Mouse (Mus musculus): ENCODE results near the gene Exosc3.
"Not testable (repeated sequence)": the region's sequence is repeated elsewhere in the genome, so short reads cannot be mapped to it uniquely, and the experiment has no call there.

Gene Exosc3

GRCm38 (mm10) chr4:45342286-45343155, at the start of gene Exosc3:
TSS of gene Exosc3 (minus strand) at chr4:45342732.
- in situ Hi-C loops (cut with MboI, MseI): no loop called here

GRCm38 (mm10) chr4:45392099-45392498, 49.6 kb upstream of the Exosc3 start:
- in situ Hi-C loops (cut with MboI, MseI): no loop called here

- in situ Hi-C loops (cut with MboI, MseI): not testable (repeated sequence)
Observed at GRCm38 (mm10) chr4:45387296-45387695, 44.8 kb upstream of the Exosc3 start.

- in situ Hi-C loops (cut with MboI, MseI): not testable (repeated sequence)
Observed at GRCm38 (mm10) chr4:45382133-45382532, 39.6 kb upstream of the Exosc3 start.

GRCm38 (mm10) chr4:45380903-45381580, 38.5 kb upstream of the Exosc3 start:
- in situ Hi-C loops (cut with MboI, MseI): not testable (repeated sequence)

GRCm38 (mm10) chr4:45376573-45376972, 34.0 kb upstream of the Exosc3 start:
- in situ Hi-C loops (cut with MboI, MseI): no loop called here

- in situ Hi-C loops (cut with MboI, MseI): no loop called here
Observed at GRCm38 (mm10) chr4:45374879-45375278, 32.3 kb upstream of the Exosc3 start.

GRCm38 (mm10) chr4:45371261-45371660, 28.7 kb upstream of the Exosc3 start:
- in situ Hi-C loops (cut with MboI, MseI): no loop called here

GRCm38 (mm10) chr4:45356653-45357052, 14.1 kb upstream of the Exosc3 start:
- in situ Hi-C loops (cut with MboI, MseI): no loop called here

- in situ Hi-C loops (cut with MboI, MseI): no loop called here
Observed at GRCm38 (mm10) chr4:45341669-45342249, 773 bp downstream of the Exosc3 start, which contains the start of gene Dcaf10. TSS of gene Dcaf10 (plus strand) at chr4:45342101.

GRCm38 (mm10) chr4:45341226-45341625, 1.3 kb downstream of the Exosc3 start:
- in situ Hi-C loops (cut with MboI, MseI): no loop called here

GRCm38 (mm10) chr4:45332466-45332865, 10.1 kb downstream of the Exosc3 start:
- in situ Hi-C loops (cut with MboI, MseI): no loop called here

GRCm38 (mm10) chr4:45331139-45331538, 11.4 kb downstream of the Exosc3 start:
- in situ Hi-C loops (cut with MboI, MseI): no loop called here

- in situ Hi-C loops (cut with MboI, MseI): no loop called here
Observed at GRCm38 (mm10) chr4:45320159-45320816, 22.2 kb downstream of the Exosc3 start.

- in situ Hi-C loops (cut with MboI, MseI): loop anchor here (10.0 kb wide), 1 partner anchor 296 kb away; the partner anchor contains the start of genes Polr1e and Zbtb5
Observed at GRCm38 (mm10) chr4:45311056-45311455, 31.5 kb downstream of the Exosc3 start.

- in situ Hi-C loops (cut with MboI, MseI): no loop called here
Observed at GRCm38 (mm10) chr4:45308606-45309005, 33.9 kb downstream of the Exosc3 start.

- in situ Hi-C loops (cut with MboI, MseI): no loop called here
Observed at GRCm38 (mm10) chr4:45308046-45308445, 34.5 kb downstream of the Exosc3 start.

GRCm38 (mm10) chr4:45305536-45305935, 37.0 kb downstream of the Exosc3 start:
- in situ Hi-C loops (cut with MboI, MseI): no loop called here

- in situ Hi-C loops (cut with MboI, MseI): no loop called here
Observed at GRCm38 (mm10) chr4:45296662-45297564, 45.6 kb downstream of the Exosc3 start, which contains the start of gene Trmt10b. TSS of gene Trmt10b (plus strand) at chr4:45297127.

- in situ Hi-C loops (cut with MboI, MseI): loop anchor here (10.0 kb wide), 1 partner anchor 163 kb away; no protein-coding TSS in a partner anchor
Observed at GRCm38 (mm10) chr4:45287906-45288305, 54.6 kb downstream of the Exosc3 start.

All from T-helper 2 cell (primary cell).